Mouse (Mus musculus) embryonic facial prominence, embryonic 14.5 days (tissue): ENCODE measurements around the gene Slc19a3. TPM values are rescaled to one million over a fixed set of nuclear protein-coding genes. Genes with fewer than 3 reads are reported as not detected.

Experiments used
- ATAC-seq: fragments of 200-750 bp; cut with Nextera tagmentation; 2 replicates; pipeline ENCODE4 v1.8.0; 2017; ENCODE audit warnings: low read depth, moderate number of reproducible peaks, moderate TSS enrichment
- DNase-seq: peaks from one replicate; pipeline ENCODE4 v3.0.0-alpha.2; 2015; ENCODE audit warnings: low spot score
- H3K27ac ChIP-seq: fragments of 300-500 bp; sonication (generic); replicated peaks from 2 replicates; pipeline ENCODE4 v1.5.1; 2014; ENCODE audit warnings: low read depth, mild to moderate bottlenecking, low read length, moderate library complexity
- H3K27me3 ChIP-seq: fragments of 300-500 bp; sonication (generic); replicated peaks from 2 replicates; pipeline ENCODE4 v1.6.1; 2014; ENCODE audit warnings: low read length; ENCODE audit not compliant: control insufficient read depth, insufficient read depth
- H3K36me3 ChIP-seq: fragments of 300-500 bp; sonication (generic); 2 replicates; pipeline ENCODE4 v1.6.1; 2014; ENCODE audit warnings: low read length, mixed read lengths; ENCODE audit not compliant: control insufficient read depth, insufficient read depth
- H3K4me1 ChIP-seq: fragments of 300-500 bp; sonication (generic); 2 replicates; pipeline ENCODE4 v1.6.1; 2014; ENCODE audit warnings: antibody characterized with exemption, low read length; ENCODE audit not compliant: control insufficient read depth, insufficient read depth
- H3K4me2 ChIP-seq: fragments of 300-500 bp; sonication (generic); 2 replicates; pipeline ENCODE4 v1.6.1; 2014; ENCODE audit warnings: low read depth, mild to moderate bottlenecking, low read length, moderate library complexity, mixed read lengths
- H3K4me3 ChIP-seq: fragments of 300-500 bp; sonication (generic); 2 replicates; pipeline ENCODE4 v1.5.1; 2014; ENCODE audit warnings: low read depth, mild to moderate bottlenecking, low read length
- H3K9ac ChIP-seq: fragments of 300-500 bp; sonication (generic); 2 replicates; pipeline ENCODE4 v1.6.1; 2014; ENCODE audit warnings: low read depth, mild to moderate bottlenecking, low read length, moderate library complexity, mixed read lengths
- H3K9me3 ChIP-seq: fragments of 300-500 bp; sonication (generic); 2 replicates; pipeline ENCODE4 v1.6.1; 2016; ENCODE audit warnings: low read length; ENCODE audit not compliant: control insufficient read depth
- WGBS: fragments of 180-500 bp; shearing (Covaris S2); extraction: QIAGEN DNeasy Blood & Tissue Kit; methylation state at CpG from one replicate; pipeline ENCODE4 v1.1.7; 2014; 5-methylcytosine and 5-hydroxymethylcytosine counted together
- polyA plus RNA-seq: library from polyadenylated mRNA; unstranded; fragments of >200 nt; fragmentation: Nextera tagmentation; extraction: Ambion mirVana; gene quantifications from 2 replicates; pipeline ENCODE4 v1.2.1, GENCODE M21; 2014

Slc19a3 gene
- polyA plus RNA-seq, 1 experiment from 2014 or later: 0.72 TPM

DNA sequence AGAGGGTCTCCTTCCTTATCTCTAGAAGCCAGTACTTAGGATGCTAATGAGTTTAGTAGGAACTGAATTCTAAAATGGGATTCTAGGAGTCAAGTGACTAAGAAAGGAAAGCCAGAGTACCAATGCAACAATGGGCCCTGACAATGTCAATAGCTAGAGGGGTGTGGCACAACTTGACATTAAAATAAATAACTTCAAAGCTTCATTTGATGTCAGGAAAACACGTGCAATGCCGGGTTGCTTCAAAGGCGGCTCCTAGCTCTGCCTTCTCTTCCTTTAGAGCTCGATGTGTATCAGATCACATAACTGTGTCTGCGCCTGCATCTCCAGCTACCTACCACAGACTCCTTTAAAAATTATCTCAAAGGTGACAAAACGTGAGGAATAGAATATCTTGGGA is 64.3 kb downstream of the Slc19a3 start:
- ATAC-seq (no peak), DNase-seq (no peak)
- Histone ChIP-seq H3K27me3 (no peaks in the 10 kb centered on the region), H3K4me3 (no peak overlapping the region), H3K4me1 (no peaks in the 10 kb centered on the region), H3K4me2 (no peak overlapping the region), H3K9ac (no peak overlapping the region), H3K36me3 (no peaks in the 10 kb centered on the region), H3K27ac (no peak overlapping the region), H3K9me3 (no peaks in the 10 kb centered on the region)
- 71% methylated on average over 6 of the region's 6 CpGs for WGBS

DNA sequence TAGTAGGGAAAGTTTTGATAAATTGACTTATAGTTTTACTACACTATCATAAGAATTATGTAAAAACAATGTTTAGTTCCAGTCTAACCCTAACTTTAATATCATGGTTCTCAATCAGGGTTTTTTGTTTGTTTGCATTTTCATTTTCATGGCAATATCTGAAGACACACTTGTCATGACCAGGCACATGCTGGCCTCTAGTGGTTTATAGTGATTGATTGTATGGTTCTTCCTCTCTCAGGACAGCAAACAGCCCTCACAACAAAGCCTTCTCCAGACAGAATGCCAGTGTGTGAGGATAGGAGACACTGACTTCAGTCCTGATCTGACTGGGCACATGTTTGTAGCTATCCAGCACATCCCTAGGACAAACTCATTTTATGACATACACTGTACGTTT is 65.0 kb downstream of the Slc19a3 start:
- no peaks in the 10 kb centered on the region for H3K9me3 ChIP-seq
- H3K27me3 ChIP-seq: no peaks in the 10 kb centered on the region
- WGBS: 88% methylated on average over 1 of the region's 1 CpGs
- ATAC-seq: no peak
- no peak overlapping the region for H3K9ac ChIP-seq
- no peaks in the 10 kb centered on the region for H3K4me1 ChIP-seq
- DNase-seq: no peak
- no peak overlapping the region for H3K4me2 ChIP-seq
- no peak overlapping the region for H3K27ac ChIP-seq
- no peak overlapping the region for H3K4me3 ChIP-seq
- H3K36me3 ChIP-seq: no peaks in the 10 kb centered on the region

DNA sequence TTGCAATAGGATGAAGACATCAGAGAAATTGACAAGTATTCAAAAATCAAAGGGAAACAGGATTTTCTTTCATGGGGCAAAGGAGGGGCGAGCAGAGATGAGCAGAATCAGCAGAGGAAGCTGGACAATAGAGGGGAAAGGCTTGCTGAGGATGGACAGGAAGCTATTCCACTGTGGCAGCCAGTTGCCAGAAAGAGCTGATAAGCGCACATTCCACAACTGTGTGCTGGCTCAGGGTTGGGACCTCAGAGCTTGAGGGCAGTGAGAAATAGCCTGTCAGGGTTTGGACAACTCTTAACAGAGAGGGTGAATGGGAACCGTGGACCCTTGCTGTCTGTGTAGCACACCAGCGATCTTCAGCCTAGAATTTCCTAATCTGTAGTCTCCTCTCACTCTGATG is 66.2 kb downstream of the Slc19a3 start:
- Histone ChIP-seq H3K36me3 (no peaks in the 10 kb centered on the region), H3K4me2 (no peak overlapping the region), H3K27me3 (no peaks in the 10 kb centered on the region), H3K27ac (no peak overlapping the region), H3K4me3 (no peak overlapping the region), H3K4me1 (no peaks in the 10 kb centered on the region), H3K9ac (no peak overlapping the region), H3K9me3 (no peaks in the 10 kb centered on the region)
- DNase-seq (no peak), ATAC-seq (no peak)
- WGBS: 57% methylated on average over 4 of the region's 4 CpGs

DNA sequence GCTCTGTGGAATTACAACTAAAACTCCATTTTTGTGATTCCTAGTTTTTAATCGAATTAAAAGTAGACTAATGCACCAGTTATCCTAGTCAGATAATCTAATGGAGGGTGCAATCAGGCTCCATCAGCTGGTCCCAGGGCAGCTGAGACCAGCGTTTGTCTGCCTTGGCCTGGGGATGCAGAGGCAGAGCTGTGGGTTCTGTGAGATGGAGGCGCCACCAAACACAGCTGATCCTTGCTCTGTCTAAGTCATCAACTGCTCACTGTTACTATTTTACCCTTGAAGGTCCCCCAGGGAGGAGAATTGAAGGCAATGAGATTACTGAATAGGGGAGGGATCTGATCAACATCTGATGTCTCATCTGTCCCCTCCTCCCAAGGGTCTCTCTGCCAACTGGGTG is 71.8 kb downstream of the Slc19a3 start:
- whole genome bisulfite sequencing: 67% methylated on average over 3 of the region's 3 CpGs
- Histone ChIP-seq H3K27me3 (no peaks in the 10 kb centered on the region), H3K4me3 (no peak overlapping the region), H3K4me1 (no peaks in the 10 kb centered on the region), H3K9me3 (0 out of 2 replicates have a peak, but pooled peaks cover 5% of the 10 kb centered on the region), H3K9ac (no peak overlapping the region), H3K27ac (no peak overlapping the region), H3K4me2 (no peak overlapping the region), H3K36me3 (no peaks in the 10 kb centered on the region)
- no peak for DNase-seq
- no peak for ATAC-seq

Other genes starting within 250 kb of the Slc19a3 start
- gene Agfg1, start 199.0 kb downstream of the Slc19a3 start, polyA plus RNA-seq: 41.9 and 42.4 TPM in 2 replicates
- 0.26 and 0.58 TPM in 2 replicates for gene A030005L19Rik, start 125.1 kb downstream of the Slc19a3 start, polyA plus RNA-seq
- 0.29 TPM in 1 of 2 replicates, not detected in the other for gene A030014E15Rik, start 113.5 kb downstream of the Slc19a3 start, polyA plus RNA-seq
- gene Gm6217, start 107.0 kb downstream of the Slc19a3 start, polyA plus RNA-seq: not detected in 2 replicates
- gene A030003K21Rik, start 95.1 kb downstream of the Slc19a3 start, polyA plus RNA-seq: not detected in 2 replicates
- gene Gm7544, start 82.4 kb downstream of the Slc19a3 start, polyA plus RNA-seq: not detected in 2 replicates
- gene Gm47955, start 78.2 kb downstream of the Slc19a3 start, polyA plus RNA-seq: not detected in 2 replicates
- gene Gm47959, start 37.9 kb downstream of the Slc19a3 start, polyA plus RNA-seq: not detected in 2 replicates
- 0.36 TPM in 1 of 2 replicates, not detected in the other for gene Krtap28-10, start 4.0 kb upstream of the Slc19a3 start, polyA plus RNA-seq
- not detected in 2 replicates for gene Gm47969, start 6.5 kb upstream of the Slc19a3 start, polyA plus RNA-seq
- not detected in 2 replicates for gene A030005K14Rik, start 20.9 kb upstream of the Slc19a3 start, polyA plus RNA-seq
- 0.29 TPM in 1 of 2 replicates, not detected in the other for gene Krtap28-13, start 22.5 kb upstream of the Slc19a3 start, polyA plus RNA-seq
- 0.47 and 1.1 TPM in 2 replicates for gene Ccl20, start 78.3 kb upstream of the Slc19a3 start, polyA plus RNA-seq
- gene Daw1, start 121.3 kb upstream of the Slc19a3 start, polyA plus RNA-seq: 0.48 and 0.78 TPM in 2 replicates